27 mouse cellular contexts compared by ENCODE assay signal in the genomic region with DNA sequence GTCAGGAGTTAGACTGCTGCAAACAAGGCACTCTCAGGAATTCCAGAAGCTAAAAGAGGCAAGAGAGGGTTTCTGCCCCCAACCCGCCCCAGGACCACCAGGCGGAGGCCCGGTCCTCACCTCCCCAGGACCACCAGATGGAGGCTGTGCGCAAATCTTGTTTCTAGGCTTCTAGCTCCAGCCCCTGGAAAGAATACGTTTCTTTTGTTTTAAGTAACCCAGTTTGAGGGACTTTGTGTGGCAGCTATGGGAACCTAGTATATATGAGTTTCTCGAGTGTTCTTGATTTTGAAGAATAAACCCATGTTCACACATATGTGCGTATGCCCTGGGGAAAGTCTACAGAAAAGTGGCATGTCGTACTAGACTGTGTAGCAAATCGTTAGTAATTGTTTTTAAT. TPM values are rescaled to one million over a fixed set of nuclear protein-coding genes. Genes with fewer than 3 reads are reported as not detected.
DNase-seq lines count a peak whose midpoint lies in the region; ATAC-seq lines count a peak whose summit lies in the region.
"Had no signal": no experiment of that assay in that cellular context is flagged by ENCODE, and none has a peak within 500 bp of the region (broad histone marks: within the 10 kb centered on the region; RNA-seq: fewer than 3 reads in every experiment).

No protein-coding gene starts in this region.

- H3K4me3 ChIP-seq in heart, embryonic 13.5 days, result no peak overlapping the region
- H3K4me3 ChIP-seq in midbrain, embryonic 10.5 days, result no peak overlapping the region
- no peak overlapping the region for H3K4me3 ChIP-seq in midbrain, embryonic 15.5 days
- H3K4me3 ChIP-seq in embryonic facial prominence, embryonic 14.5 days (ENCODE audit: low read depth, low read length), result no peak overlapping the region
- H3K4me3 ChIP-seq in limb, embryonic 15.5 days, result no peak overlapping the region
- H3K4me3 ChIP-seq: heart, adult 2 months; heart, embryonic 15.5 days; hindbrain, embryonic 13.5 days; layer of hippocampus, adult 2 months; myocyte; neural tube, embryonic 13.5 days had no signal

- no peak for DNase-seq in heart, adult 18-20 months
- DNase-seq in midbrain, embryonic 10.5 days (ENCODE audit: low spot score), result no peak
- no peak for DNase-seq in embryonic facial prominence, embryonic 14.5 days (ENCODE audit: low spot score)
- no peak for DNase-seq in thymus, postnatal 4 days
- no peak for DNase-seq in liver
- DNase-seq: adrenal gland, adult 8-10 months; cerebellum, adult 11-12 months; cerebellum, postnatal 14 days; gastrocnemius, postnatal 14 days; heart, adult 2 months; heart, postnatal 36 days; kidney, postnatal 25 days; lung, postnatal 4 days; right cerebral cortex, postnatal 4 days; thymus, adult 2 months had no signal

- no peak for ATAC-seq in heart, embryonic 13.5 days (ENCODE audit: extremely low read depth, insufficient number of reproducible peaks, low FRiP score, low TSS enrichment)
- no peak for ATAC-seq in midbrain, embryonic 15.5 days (replicated peaks)
- ATAC-seq in embryonic facial prominence, embryonic 14.5 days (ENCODE audit: low read depth), result 0 out of 2 replicates have a peak, but pooled peaks have one; percentile 16
- ATAC-seq in limb, embryonic 15.5 days (ENCODE audit: insufficient number of reproducible peaks, low FRiP score, low TSS enrichment, low read depth), result no peak
- ATAC-seq: forebrain, postnatal 0 days; inflammation-experienced regulatory T-cells, adult 6 months had no signal

- H3K27ac ChIP-seq in heart, embryonic 13.5 days (replicated peaks), result no peak overlapping the region
- H3K27ac ChIP-seq in midbrain, embryonic 10.5 days (replicated peaks), result peak overlapping the region; percentile 65; the same call in 1 of the 2 replicates
- H3K27ac ChIP-seq in midbrain, embryonic 15.5 days, result no peak overlapping the region
- no peak overlapping the region for H3K27ac ChIP-seq in embryonic facial prominence, embryonic 14.5 days (replicated peaks; ENCODE audit: low read depth, low read length)
- H3K27ac ChIP-seq in limb, embryonic 15.5 days, result peak overlapping the region; percentile 23; the same call in 1 of the 2 replicates
- H3K27ac ChIP-seq: heart, adult 2 months; heart, embryonic 15.5 days; hindbrain, embryonic 13.5 days; layer of hippocampus, adult 2 months; neural tube, embryonic 13.5 days had no signal

- 0 out of 2 replicates have a peak, but pooled peaks cover 5% of the 10 kb centered on the region for H3K27me3 ChIP-seq in heart, embryonic 13.5 days (replicated peaks)
- peaks cover 26% of the 10 kb centered on the region for H3K27me3 ChIP-seq in midbrain, embryonic 10.5 days (ENCODE audit: low read depth, poor library complexity, severe bottlenecking)
- no peaks in the 10 kb centered on the region for H3K27me3 ChIP-seq in midbrain, embryonic 15.5 days (replicated peaks)
- H3K27me3 ChIP-seq in embryonic facial prominence, embryonic 14.5 days (replicated peaks; ENCODE audit: control insufficient read depth, insufficient read depth, low read length), result no peaks in the 10 kb centered on the region
- H3K27me3 ChIP-seq in limb, embryonic 15.5 days, result no peaks in the 10 kb centered on the region
- H3K27me3 ChIP-seq: heart, embryonic 15.5 days; hindbrain, embryonic 13.5 days; neural tube, embryonic 13.5 days had no signal

- no peaks in the 10 kb centered on the region for H3K36me3 ChIP-seq in heart, embryonic 13.5 days
- no peaks in the 10 kb centered on the region for H3K36me3 ChIP-seq in midbrain, embryonic 10.5 days
- no peaks in the 10 kb centered on the region for H3K36me3 ChIP-seq in midbrain, embryonic 15.5 days (replicated peaks)
- no peaks in the 10 kb centered on the region for H3K36me3 ChIP-seq in embryonic facial prominence, embryonic 14.5 days (ENCODE audit: control insufficient read depth, insufficient read depth, low read length)
- H3K36me3 ChIP-seq in limb, embryonic 15.5 days, result no peaks in the 10 kb centered on the region
- H3K36me3 ChIP-seq: heart, embryonic 15.5 days; hindbrain, embryonic 13.5 days; neural tube, embryonic 13.5 days had no signal

- no peaks in the 10 kb centered on the region for H3K9me3 ChIP-seq in heart, embryonic 13.5 days
- H3K9me3 ChIP-seq in midbrain, embryonic 10.5 days (replicated peaks), result no peaks in the 10 kb centered on the region
- no peaks in the 10 kb centered on the region for H3K9me3 ChIP-seq in midbrain, embryonic 15.5 days
- no peaks in the 10 kb centered on the region for H3K9me3 ChIP-seq in embryonic facial prominence, embryonic 14.5 days (ENCODE audit: control insufficient read depth, low read length)
- no peaks in the 10 kb centered on the region for H3K9me3 ChIP-seq in limb, embryonic 15.5 days
- H3K9me3 ChIP-seq: heart, embryonic 15.5 days; hindbrain, embryonic 13.5 days; neural tube, embryonic 13.5 days had no signal

- peaks cover 20% of the 10 kb centered on the region for H3K4me1 ChIP-seq in heart, embryonic 13.5 days
- H3K4me1 ChIP-seq in midbrain, embryonic 10.5 days, result peaks cover 60% of the 10 kb centered on the region
- peaks cover 44% of the 10 kb centered on the region for H3K4me1 ChIP-seq in midbrain, embryonic 15.5 days
- peaks cover 13% of the 10 kb centered on the region for H3K4me1 ChIP-seq in embryonic facial prominence, embryonic 14.5 days (ENCODE audit: control insufficient read depth, insufficient read depth, low read length)
- H3K4me1 ChIP-seq in limb, embryonic 15.5 days, result peaks cover 13% of the 10 kb centered on the region

- peak overlapping the region; percentile 8; the same call in 1 of the 2 replicates for H3K4me2 ChIP-seq in heart, embryonic 13.5 days
- no peak overlapping the region for H3K4me2 ChIP-seq in midbrain, embryonic 15.5 days
- H3K4me2 ChIP-seq in embryonic facial prominence, embryonic 14.5 days (ENCODE audit: low read depth, low read length), result peak overlapping the region; percentile 41
- no peak overlapping the region for H3K4me2 ChIP-seq in limb, embryonic 15.5 days
- H3K4me2 ChIP-seq: hindbrain, embryonic 13.5 days; neural tube, embryonic 13.5 days had no signal

- H3K9ac ChIP-seq in heart, embryonic 13.5 days, result no peak overlapping the region
- H3K9ac ChIP-seq in midbrain, embryonic 15.5 days, result no peak overlapping the region
- no peak overlapping the region for H3K9ac ChIP-seq in embryonic facial prominence, embryonic 14.5 days (ENCODE audit: low read depth, low read length)
- no peak overlapping the region for H3K9ac ChIP-seq in limb, embryonic 15.5 days
- H3K9ac ChIP-seq: forebrain, postnatal 0 days; heart, embryonic 15.5 days; hindbrain, embryonic 13.5 days; neural tube, embryonic 13.5 days had no signal

- WGBS in heart, embryonic 13.5 days, result 71% methylated on average over 9 of the region's 9 CpGs
- WGBS in midbrain, embryonic 10.5 days, result 53% methylated on average over 9 of the region's 9 CpGs
- 53% methylated on average over 9 of the region's 9 CpGs for WGBS in midbrain, embryonic 15.5 days
- WGBS in embryonic facial prominence, embryonic 14.5 days, result 66% methylated on average over 9 of the region's 9 CpGs
- WGBS in limb, embryonic 15.5 days, result 66% methylated on average over 9 of the region's 9 CpGs

RNA-seq across cellular contexts. Expression of gene Tmem150c, which starts 37.9 kb away (rescaled TPM):
- polyA plus RNA-seq in heart, embryonic 13.5 days (2015; fragmentation: Nextera tagmentation; extraction: Ambion mirVana), result 0.90 and 1.4 TPM in 2 replicates
- total RNA-seq in heart, adult 18-20 months (2021), result 10 to 100 TPM in 1 of 2 experiments, 1 to 10 TPM in 1; 6.2 to 15.2 TPM
- 3.6 and 3.8 TPM in 2 replicates for polyA plus RNA-seq in midbrain, embryonic 10.5 days (2016; fragmentation: Nextera tagmentation; extraction: Ambion mirVana)
- polyA plus RNA-seq in midbrain, embryonic 15.5 days (2015; fragmentation: Nextera tagmentation; extraction: Ambion mirVana), result 33.1 and 39.8 TPM in 2 replicates
- 5.2 and 6.5 TPM in 2 replicates for polyA plus RNA-seq in embryonic facial prominence, embryonic 14.5 days (2014; fragmentation: Nextera tagmentation; extraction: Ambion mirVana)
- polyA plus RNA-seq in limb, embryonic 15.5 days (2015; fragmentation: Nextera tagmentation; extraction: Ambion mirVana), result 9.3 and 9.9 TPM in 2 replicates
- total RNA-seq: liver, adult 2 months; megakaryocyte-erythroid progenitor cell, adult 5-6 weeks had no signal
- polyA plus RNA-seq: inflammation-experienced regulatory T-cells, adult 6 months; myocyte had no signal

Comparison
In these comparisons a context has a peak if more than half of its experiments do, and no peak if none do; other contexts are left out.
1. H3K27ac ChIP-seq: peak in midbrain, embryonic 10.5 days (single experiment) and limb, embryonic 15.5 days (single experiment); none in heart, embryonic 13.5 days (single experiment), midbrain, embryonic 15.5 days (single experiment) and embryonic facial prominence, embryonic 14.5 days (single experiment).
2. H3K4me2 ChIP-seq: peak in heart, embryonic 13.5 days (single experiment) and embryonic facial prominence, embryonic 14.5 days (single experiment); none in midbrain, embryonic 15.5 days (single experiment) and limb, embryonic 15.5 days (single experiment).